Mouse (Mus musculus): ENCODE data around the gene Rnf169.
A peak's percentile ranks its signal among the peaks of the same experiment; 100 is the strongest.
"Not testable (repeated sequence)": the region's sequence is repeated elsewhere in the genome, so short reads cannot be mapped to it uniquely, and the experiment has no call there.

Rnf169 gene

GRCm38 (mm10) chr7:99946356-99946755, 33.9 kb downstream of the Rnf169 start:
- peak; percentile 24 for DNase-seq (ENCODE audit: low spot score)

GRCm38 (mm10) chr7:99945939-99946338, 34.3 kb downstream of the Rnf169 start:
- DNase-seq (ENCODE audit: low spot score), result no peak

DNA sequence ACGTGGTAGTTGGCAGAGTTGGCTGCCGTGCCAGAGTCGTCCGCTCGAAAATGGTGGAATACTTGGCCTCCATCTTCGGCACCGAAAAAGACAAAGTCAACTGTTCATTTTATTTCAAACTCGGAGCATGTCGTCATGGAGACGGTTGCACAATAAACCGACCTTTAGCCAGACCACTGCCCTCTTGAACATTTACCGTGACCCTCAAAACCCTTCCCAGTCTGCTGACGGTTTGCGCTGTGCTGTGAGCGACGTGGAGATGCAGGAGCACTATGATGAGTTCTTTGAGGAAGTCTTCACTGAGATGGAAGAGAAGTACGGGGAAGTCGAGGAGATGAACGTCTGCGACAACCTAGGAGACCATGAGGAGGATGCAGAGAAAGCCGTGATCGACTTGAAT, 35.2 kb downstream of the Rnf169 start:
- DNase-seq (ENCODE audit: low spot score), result not testable (repeated sequence)

DNA sequence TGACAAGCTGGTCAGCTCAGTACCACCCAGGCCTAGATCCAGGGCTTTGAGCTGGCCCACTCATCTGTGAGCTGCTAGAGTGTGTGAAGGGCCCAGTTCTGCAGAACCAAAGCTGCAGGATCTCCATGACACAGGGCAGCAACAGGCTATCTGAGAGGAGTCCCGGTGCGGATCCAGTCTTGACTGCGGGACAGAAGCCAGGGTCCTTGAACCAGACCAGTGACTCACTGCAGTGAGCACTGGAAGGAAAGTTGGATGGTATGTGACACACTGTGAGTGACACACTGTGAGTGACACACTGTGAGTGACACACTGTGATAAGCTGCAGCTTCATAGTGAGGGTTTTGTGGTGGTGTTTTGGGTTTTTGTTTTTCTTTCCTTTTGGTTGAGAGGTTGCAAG, 35.7 kb downstream of the Rnf169 start:
- DNase-seq (ENCODE audit: low spot score), result no peak

GRCm38 (mm10) chr7:99940669-99941068, 39.6 kb downstream of the Rnf169 start:
- DNase-seq (ENCODE audit: low spot score), result no peak

- peak; percentile 27 for DNase-seq (ENCODE audit: low spot score)
Observed at GRCm38 (mm10) chr7:99935758-99936157, 44.5 kb downstream of the Rnf169 start.

DNA sequence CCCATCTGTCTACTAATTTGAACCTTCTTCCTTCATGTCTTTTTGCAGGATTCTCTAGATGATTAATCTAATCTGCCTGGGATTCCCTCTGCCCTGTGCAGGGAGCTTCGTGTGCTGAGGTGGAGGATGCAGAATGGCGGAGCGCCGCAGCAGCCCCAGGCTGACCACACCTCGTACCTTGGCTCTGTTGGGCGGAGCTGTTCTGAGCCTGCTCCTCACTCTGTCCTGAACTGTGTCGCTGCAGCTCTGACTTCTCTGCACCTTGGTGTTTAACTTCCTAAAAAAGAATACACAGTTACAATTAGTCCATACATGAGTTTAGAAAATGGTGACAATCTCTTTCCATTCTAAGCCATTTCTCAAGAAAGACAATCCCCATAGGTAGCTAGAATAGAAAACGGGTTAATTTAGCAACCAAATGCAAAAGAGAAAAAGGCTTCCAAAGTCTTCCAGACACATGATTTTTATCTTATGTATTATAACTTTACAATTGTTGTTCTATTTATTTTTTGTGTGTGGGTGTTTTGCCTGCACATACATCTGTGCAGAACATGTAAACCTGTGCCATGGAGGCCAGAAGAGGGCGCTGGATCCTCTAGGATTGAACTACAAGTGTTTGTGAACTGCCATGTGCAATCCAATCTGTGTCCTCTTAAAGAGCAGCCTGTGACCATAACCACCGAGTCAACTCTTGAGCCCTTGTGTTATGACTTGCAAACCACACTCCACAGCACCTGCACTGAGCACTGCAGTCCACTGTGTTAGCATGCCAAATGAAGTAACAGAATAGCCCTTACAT, 53.1 kb downstream of the Rnf169 start:
- peak; percentile 80 for DNase-seq (ENCODE audit: low spot score)

DNA sequence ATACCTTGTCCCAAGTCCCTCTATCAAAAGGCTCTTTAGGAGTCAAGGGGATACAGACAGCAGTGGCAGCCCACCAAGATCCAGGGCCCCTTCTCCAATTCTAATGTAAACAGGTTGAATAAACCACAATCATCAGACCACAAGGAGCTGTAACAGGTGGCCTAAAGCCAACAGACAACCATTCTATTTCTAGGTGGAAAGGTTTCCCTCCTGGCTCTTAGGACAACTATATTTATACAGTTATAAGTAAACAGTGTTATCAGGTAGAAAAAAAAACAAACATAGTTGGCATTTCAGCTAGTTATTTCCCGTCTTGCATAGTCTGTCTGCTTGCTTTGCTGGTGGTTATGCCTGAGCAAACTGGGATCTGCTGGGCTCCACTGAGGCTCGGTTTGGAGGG, 59.8 kb downstream of the Rnf169 start:
- peak; percentile 51 for DNase-seq (ENCODE audit: low spot score)

GRCm38 (mm10) chr7:99919971-99920370, 60.3 kb downstream of the Rnf169 start:
- DNase-seq (ENCODE audit: low spot score), result no peak

GRCm38 (mm10) chr7:99919164-99919563, 61.1 kb downstream of the Rnf169 start:
- DNase-seq (ENCODE audit: low spot score), result no peak

DNA sequence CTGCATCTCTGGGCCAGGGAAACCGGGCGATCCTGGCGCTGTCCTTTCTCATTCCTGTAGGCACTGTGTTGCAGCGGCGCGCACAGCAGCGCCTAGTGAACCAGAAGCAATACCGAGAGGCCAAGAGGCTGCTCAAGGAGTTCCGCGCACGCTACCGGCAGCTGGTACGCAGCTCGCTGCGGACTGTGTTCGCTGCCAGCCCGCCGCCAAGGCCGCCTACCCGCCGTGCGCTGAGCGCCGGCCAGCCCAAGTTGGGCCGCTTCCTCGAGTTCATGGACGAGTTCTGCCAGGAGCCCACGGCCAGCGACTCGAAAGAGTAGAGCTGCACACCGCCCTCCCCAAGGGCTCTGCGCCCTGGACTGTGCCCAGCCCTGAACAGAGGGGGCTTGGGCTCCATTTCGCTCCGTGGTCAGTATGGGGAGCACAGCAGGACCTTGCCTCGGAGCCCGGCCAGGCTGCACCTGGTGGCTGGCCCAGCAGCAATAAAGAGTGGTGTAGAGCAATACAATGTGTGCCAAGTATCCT, 62.9 kb downstream of the Rnf169 start:
- no peak for DNase-seq (ENCODE audit: low spot score)

DNA sequence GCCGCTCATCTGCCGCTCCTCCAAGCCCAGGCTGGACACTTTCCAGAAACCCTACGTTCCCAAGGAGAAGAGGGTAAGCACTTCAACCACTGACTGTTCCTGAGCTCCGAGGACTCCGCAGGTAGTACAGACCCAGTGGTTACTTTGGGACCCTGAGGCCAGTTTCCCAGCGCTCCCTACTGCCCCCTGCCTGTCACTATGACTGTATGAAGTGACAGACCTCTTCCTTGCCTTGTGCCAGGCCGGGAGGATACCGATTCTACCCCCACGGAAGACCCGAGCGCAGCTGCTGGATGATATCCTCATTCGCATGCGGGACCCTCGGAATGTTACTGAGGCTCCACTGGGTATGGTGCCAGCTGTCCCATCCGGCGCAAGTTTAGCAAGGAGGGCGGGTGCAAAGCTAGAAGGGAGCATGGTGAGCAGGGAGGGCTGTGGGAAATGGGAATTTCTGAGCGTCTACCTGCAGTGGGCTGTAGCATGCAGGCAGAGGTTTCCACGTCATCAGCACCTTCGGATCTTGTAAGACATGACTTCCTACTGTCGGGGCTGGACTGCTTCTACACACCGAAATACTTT, 63.4 kb downstream of the Rnf169 start:
- peak; percentile 23 for DNase-seq (ENCODE audit: low spot score)

DNA sequence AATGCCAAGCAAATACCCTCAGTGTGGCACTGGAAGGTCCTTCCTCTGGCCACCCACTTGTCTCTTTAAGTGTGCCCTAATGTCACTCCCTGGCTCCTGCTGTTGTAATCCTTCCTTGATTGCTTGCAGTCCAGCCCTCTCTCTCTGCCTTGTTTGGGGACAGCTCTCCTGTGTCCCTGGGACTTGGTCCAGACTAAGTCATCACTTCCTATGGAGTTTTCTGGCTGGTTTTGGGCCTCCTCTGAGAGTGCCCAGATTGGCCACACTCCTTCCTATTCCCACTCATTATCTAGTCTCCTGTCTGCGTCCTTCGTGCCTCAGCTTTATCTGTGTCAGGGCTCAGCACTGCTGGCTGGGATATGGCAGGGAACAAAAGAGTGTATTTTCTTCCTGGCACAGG, 64.7 kb downstream of the Rnf169 start:
- no peak for DNase-seq (ENCODE audit: low spot score)

GRCm38 (mm10) chr7:99914316-99914715, 65.9 kb downstream of the Rnf169 start:
- DNase-seq (ENCODE audit: low spot score), result no peak

DNA sequence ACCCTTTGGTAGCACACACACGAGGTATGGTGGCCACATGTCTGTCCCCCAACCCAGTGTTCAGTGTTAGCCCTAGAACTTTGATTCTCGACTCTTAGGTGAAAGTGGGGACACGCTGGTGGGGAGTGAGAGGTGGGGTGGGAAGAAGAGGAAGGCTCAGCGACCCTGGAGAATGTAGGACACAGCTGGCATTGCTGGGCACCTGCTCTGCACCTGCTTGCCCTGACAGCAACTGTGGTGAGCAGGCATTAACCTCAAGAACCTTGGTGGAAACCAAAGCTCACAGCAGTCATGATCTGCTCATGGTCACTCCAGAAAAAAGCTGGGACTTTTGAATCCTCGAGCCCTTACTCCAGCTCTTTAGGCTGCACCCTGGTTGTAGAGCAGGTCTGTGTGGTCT, 69.2 kb downstream of the Rnf169 start:
- DNase-seq (ENCODE audit: low spot score), result no peak

DNA sequence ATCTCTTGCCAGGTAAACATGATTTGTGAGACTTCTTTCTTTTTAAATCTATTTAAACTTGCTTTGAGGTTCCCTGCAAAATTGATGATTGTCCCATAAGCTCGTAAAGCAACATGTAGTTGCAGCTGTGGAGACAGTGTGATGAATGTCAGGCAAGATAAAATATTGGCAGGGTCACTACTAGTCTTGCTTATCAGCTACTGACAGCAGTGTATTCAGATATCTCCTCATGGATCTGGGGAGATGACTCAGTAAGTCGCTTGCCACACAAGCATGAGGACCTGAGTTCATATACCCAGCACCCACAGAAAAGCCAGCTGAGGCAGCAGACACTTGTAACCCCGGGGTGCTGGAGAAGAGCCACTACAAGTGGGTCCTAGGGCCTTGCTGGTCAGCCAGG, 72.8 kb downstream of the Rnf169 start:
- DNase-seq (ENCODE audit: low spot score), result no peak

DNA sequence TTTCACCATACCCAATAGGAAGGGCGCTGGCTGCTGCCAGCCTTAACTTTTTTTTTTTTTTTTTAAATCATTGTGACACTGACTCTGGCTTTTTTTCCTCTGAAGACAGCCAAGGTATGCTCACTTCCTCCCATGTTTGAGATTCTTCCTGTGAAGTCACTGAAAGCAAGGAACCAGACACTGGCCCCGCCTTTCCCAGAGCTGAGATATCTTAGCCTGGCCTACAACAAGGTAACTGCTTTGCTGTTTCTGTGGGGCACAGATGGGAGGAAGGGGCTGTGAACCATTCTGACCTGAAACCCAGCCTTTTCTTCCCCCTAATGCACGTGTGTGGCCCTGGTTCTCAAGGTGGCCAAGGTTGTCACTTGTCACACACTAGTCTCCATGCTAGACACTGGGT, 73.9 kb downstream of the Rnf169 start:
- DNase-seq (ENCODE audit: low spot score), result no peak

DNA sequence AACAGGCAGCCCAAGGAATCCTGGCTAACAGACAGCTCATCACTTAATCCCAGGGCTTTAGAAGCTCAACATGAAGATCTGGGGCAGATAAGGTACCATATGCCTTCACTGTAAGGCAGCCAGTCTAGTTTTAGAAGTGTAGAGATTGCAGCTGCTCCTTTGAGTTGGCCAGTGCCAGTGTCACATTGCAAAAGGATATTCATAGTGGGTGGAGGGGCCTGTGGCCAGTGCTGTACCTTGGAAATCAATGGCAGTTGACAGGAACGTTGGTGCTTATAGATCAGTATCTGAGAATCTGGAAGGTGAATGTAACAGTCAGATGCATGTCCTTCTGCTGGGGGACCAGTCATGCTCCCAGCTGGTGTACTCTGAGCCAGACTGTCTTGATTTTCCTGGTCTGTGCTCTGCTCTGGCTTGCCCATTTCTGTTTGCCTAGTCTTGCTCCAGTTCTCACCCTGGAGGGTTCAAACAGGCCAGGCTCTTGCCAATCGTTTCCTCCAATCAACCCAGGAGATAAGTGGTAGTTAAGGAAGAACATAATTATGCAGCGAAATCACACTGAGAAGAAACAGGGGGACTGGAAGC, 75.7 kb downstream of the Rnf169 start:
- DNase-seq (ENCODE audit: low spot score), result no peak

DNA sequence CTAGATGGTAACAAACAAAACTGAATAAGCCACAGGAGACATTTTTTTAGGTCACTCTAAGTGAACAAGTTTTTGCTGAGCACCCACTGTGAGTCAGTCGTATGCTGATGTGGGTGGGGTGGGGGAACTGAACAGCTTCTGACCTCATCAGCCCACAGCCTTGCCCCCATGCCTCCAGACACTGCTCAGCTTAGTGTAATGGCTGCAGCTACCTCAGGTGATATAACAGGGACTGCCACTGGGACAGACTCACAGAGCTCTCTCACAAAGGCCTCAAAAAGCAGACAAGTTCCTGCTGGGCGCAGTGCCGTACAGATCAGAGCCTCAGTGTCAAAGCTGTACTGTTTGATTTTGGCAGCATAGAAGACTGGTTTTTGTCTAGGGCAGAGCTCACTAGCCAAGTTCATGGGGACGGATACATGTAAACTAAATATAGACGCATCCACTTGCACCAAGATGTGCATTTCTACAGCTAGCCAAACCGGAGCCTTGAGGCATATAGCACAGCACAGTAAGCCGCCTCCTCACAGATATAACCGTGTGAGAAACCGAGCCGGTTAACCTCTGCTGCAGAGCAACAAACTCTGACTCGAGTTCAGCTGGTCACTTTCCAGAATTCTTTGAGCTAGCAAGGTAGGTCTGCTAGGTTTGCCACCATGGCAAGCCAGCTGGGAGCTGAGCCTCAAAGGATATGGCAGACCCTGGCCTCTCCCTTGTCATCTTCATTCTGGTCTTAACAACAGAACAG, 77.2 kb downstream of the Rnf169 start:
- DNase-seq (ENCODE audit: low spot score), result no peak

DNA sequence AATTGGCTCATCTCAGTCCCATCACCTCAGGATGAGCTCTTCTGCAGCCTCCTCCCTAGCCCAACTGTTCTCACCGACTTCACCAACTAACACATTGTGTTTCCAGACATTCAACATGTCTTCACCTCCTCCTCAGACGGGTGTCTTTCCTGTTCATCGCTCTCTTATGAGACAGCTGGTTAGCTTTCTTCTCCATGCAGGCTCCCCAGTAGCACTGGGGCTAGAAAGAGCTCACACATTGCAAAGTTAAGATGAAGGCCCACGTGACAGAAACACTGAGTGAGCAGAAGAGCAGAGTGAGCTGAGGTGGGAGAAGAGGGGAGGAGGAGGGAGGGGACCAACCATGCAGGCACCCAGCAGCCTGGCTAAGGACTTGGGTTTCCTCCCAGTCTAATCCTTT, 78.0 kb downstream of the Rnf169 start:
- no peak for DNase-seq (ENCODE audit: low spot score)

DNA sequence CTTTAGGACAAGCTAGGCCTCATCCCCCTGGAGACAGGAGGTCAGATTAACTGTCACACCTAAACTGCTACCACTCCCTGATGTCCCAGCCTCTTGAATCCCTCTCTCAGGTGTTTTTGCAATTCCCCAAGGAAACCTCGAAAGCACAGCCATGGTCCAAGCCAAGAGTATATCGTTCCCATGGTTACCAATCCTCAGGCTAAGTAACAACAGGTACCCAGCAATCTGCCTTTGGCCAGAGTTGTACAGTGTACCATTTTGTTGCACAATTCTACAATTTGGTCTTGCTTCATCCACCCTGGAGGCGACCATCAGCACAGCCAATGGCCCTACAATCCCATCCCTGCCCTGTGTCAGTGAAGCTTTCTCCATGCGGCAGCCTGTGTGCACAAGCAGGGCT, 83.3 kb downstream of the Rnf169 start:
- no peak for DNase-seq (ENCODE audit: low spot score)

- DNase-seq (ENCODE audit: low spot score), result no peak
Observed at GRCm38 (mm10) chr7:99894478-99894877, 85.8 kb downstream of the Rnf169 start.

- no peak for DNase-seq (ENCODE audit: low spot score)
Observed at GRCm38 (mm10) chr7:99893967-99894366, 86.3 kb downstream of the Rnf169 start.
